Mouse (Mus musculus) CD8-positive naive resting alpha-beta T cell, adult 2 months (primary cell): Measurements from ENCODE around the gene Ccnt2.

Source experiments
- DNase-seq, 2 experiments: peaks; one replicate each; pipeline ENCODE4 v3.0.0; 2022; ENCODE audit warnings: low read depth in 2 of 2, low spot score in 2 of 2

The Ccnt2 gene

DNA sequence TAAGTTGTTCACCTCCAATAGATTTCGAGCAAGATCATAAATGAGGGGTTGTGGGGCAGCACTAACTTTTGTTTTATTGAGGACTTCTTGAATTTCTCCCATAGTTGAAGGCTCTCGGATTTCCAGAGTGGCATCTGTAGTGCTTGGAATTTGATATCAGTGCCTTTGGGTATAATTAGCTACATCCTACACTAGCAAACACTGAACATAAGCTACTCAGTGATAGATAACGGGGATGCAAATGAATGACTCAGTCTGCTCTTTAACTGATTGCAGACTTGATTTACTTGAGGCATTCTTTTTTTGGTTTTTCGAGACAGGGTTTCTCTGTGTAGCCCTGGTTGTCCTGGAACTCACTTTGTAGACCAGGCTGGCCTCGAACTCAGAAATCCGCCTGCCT is 15.0 kb downstream of the Ccnt2 start:
- no peak for DNase-seq

DNA sequence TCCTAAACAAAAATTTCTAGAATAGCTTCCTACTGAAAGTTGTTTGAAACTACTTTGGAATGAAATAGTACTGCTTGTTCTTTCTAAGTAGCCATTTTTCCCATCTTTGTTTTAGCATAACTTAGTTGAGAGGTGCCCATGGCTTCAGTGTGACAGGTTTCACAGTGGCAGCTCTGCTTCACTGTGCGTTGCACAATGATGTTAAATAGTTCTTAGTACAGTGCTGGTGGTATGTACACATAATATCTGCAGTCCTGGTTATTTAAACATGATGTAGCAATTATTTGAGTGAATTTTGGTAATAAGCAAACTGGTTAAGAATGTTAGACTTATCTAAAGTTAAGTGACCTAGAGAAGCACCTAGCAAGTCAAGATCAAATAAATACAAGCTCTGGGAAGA is 19.5 kb downstream of the Ccnt2 start:
- no peak for DNase-seq

DNA sequence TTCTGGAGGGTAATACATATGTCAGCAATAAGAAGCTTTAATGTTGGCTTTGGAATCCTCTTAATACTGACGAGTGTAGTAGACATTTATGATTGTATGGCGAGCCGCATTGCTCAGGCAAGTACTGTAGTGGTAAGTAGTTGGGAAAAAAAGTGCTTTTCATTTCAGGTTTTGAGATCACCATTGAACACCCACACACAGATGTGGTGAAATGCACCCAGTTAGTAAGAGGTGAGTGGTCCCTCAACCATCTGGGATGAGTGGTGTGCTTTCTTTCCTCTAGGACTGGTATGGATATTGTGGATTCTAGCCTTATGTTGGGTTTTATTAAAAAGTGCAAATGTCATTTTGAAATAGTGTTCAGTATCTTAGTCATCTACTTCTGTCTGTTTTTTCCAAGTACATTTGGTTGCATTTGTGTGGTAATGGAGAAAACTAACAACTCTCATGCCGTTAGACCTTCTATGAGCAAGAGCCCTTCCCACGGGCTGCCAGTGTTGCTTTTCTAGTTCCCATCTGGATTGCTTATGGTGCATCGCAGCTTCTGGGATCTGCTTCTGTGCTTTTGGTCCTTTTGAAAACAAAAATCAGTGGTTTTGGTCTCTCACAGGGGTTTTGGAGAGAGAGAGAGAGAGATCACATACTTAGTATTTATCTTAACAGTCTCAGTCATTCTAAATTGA is 21.3 kb downstream of the Ccnt2 start:
- DNase-seq, result no peak

DNA sequence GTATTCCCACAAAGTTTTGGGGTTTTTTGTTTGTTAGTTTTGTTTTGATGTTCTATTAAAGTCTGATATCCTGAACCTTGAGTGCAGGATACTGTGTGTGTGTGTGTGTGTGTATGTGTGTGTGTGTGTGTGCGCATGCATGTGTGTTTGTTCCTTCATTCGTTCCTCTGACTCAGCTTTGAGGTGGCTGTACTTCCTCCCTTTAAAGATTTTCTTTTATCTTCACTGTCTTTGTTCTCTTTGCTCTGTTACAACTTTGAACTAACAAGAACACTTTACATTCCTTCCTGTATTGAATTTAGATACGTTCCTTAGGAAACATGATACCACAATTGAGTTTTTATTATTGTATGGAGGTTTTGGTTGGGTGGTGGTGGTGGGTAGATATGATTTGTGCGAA is 22.4 kb downstream of the Ccnt2 start:
- peak; percentile 48 to 67 for DNase-seq

- no peak for DNase-seq
These were observed 22.8 kb downstream of the Ccnt2 start for GRCm38 (mm10) chr1:127796752-127797151.

GRCm38 (mm10) chr1:127802916-127803315 is 29.0 kb downstream of the Ccnt2 start:
- DNase-seq, result no peak

- no peak for DNase-seq
These were observed 34.7 kb downstream of the Ccnt2 start for GRCm38 (mm10) chr1:127808671-127809070.

GRCm38 (mm10) chr1:127812929-127813328 is 39.0 kb downstream of the Ccnt2 start:
- no peak for DNase-seq

GRCm38 (mm10) chr1:127816381-127816780 is 42.4 kb downstream of the Ccnt2 start:
- DNase-seq, result no peak

DNA sequence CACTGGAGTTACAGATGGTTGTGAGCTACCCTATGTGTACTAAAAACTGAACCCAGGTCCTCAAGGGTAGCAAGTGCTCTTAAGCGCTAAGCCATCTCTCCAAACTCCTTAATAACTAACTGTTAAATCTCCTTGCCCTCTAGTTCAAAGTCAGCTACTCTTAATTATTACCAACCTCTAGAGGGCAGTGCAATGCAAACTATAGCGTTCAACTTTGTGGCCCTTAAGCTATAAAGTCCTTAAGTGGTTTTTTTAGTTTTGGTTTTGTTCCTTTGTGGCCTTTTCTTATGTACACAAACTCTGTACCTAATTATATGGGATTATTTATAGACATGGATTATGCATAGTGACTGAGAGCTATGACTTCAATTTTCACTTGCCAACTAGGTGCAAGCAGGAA is 53.4 kb downstream of the Ccnt2 start:
- DNase-seq, result peak; percentile 40 to 55

DNA sequence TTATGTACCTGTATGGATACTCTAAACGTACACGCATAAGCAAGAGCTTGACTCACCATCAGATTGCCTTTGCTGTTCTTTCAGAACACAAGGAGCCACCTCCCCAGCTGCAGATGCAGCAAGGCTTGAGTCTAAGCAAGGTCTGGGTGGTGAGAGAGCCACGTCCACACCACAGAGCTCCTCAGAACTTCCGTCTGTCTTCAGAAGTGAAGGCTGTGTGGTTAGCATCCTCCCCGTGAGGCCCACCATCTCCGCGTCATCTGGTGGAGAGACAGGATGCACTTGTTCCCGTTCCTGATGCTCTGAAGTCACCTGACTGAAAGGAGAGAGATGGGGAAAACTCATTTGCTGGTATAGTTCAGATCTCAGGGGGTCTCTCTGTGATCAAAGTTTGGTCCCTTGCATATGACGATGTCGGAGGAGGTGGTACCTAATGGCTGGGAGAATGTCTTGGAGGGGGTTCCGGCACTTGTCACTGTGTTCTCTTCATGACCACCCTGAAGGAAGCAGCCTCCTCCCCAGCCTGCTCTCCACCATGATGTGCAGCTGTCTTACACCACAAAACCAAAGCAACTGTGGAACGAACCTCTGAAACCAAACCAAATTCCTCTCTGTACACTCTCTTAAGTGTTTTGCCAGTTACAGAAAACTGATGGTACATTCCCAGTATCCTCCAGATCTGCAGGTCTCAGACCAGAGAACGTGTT is 56.4 kb downstream of the Ccnt2 start:
- peak; percentile 68 to 73 for DNase-seq

DNA sequence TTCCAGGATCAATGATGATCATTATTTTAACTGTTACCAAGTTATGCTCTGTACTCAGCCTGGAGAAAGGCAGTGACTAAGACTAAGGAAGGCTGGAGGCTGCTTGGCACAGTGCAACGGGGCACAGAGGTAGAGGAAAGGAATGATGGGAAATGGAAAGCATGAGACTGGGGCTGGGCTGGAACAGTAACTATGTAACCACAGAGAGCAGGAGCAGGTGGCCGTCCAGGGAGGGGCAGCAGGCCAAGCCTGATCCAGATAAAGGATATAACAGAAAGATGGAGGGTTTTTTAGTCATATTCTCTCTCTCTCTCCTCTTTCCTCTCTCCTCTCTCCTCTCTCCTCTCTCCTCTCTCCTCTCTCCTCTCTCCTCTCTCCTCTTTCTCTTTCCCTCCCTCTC is 59.8 kb downstream of the Ccnt2 start:
- DNase-seq, result no peak

DNA sequence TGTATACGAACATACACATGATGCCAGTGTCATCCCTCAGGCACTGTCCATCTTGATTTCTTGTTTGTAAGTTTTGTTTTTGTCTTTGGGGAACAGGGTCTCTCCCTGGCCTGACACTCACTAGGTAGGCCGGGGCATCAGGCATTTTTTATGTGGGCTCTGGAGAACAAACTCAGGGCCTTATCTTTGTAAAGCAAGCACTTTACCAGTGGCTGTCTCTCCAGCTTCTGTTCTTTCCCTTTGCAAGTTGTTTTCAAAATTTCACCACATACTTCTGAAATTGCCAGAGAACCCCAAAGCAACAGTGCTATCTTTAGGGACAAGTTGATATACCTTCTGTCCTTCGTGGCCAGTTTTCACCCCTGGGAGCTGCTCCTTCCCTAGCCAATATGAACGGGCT is 60.2 kb downstream of the Ccnt2 start:
- no peak for DNase-seq

DNA sequence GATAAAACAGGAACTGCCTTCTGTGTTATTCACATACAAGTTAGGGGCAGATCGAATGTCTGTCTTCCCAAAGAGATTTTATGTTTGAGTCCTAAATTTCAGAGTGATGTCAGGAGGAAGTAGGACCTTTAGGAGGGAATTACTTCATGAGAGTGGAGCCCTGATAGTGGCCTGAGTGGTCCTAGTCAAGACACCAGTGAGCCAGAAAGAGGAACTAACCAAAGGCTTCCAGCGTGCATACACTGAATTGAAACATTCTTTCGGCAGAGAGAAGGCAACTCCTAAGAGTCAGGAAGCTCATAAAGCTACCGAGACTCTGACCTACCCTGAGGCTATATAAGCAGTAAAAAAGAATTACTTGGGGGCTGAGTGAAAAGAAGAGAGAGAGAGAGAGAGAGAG is 62.7 kb downstream of the Ccnt2 start:
- DNase-seq, result no peak

DNA sequence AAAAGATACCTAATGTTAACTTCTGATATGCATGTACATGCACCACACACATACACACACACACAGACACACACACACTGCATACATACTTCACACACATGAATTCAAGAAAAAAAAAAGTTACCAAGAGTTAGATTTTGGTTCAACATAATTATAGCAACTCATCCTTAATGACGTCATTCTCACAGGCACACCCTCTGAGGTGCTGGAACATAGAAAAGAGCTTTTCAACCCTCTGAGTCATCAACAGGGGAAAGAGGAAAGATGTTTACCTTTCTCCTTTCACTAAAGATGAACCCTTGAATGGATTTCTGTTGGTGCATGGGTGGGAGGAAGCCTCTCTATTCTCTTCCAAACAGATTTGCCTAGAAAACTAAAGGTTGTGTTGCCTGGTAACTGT is 64.6 kb downstream of the Ccnt2 start:
- no peak for DNase-seq

GRCm38 (mm10) chr1:127845472-127845871 is 71.5 kb downstream of the Ccnt2 start:
- no peak for DNase-seq

GRCm38 (mm10) chr1:127850075-127850610 is 76.2 kb downstream of the Ccnt2 start:
- no peak for DNase-seq

DNA sequence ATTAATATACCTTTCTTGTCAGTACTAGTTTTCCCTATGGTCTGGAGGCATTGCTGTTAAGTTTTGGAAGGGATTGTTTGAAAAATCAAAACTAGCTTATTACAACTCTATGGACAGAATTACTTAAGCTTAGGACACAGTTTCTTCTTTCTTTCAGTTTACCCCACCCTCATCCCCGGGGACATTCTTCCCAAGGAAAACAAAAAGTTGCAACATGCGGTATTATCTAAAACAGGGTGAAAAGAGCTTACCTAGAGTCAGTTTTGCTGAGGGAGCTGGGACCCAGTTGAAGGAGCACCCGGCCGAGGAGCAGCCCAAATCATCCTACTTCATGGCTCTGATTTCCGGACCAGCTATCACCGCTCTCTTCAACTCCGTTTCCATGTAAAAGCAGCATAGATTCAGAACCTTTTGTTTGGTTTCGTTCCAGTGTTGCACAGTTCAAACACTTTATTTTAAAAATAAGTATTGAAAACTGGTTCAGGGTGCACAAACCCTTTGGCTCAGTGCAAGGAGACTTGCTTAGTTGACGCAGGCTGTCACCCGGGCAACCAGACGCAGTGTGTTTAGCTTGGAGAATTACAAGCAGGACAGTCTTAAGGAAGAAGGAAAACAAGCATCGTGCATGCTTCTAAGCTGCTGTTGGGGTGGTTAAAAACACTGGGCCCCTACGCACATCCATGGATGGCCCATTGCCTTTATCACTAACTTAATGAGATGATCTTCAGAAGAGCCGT is 80.7 kb downstream of the Ccnt2 start, which contains the start of gene Map3k19:
TSS of gene Map3k19 (minus strand) at position 546 of the 737 bp plus-strand sequence.
- DNase-seq, result no peak
